Mouse (Mus musculus): Measurements from ENCODE around the gene Cpne8. TPM values are rescaled to one million over a fixed set of nuclear protein-coding genes. Genes with fewer than 3 reads are reported as not detected.

The Cpne8 gene
- polyA plus RNA-seq, 2 experiments = 0.96 to 1.1 TPM

DNA sequence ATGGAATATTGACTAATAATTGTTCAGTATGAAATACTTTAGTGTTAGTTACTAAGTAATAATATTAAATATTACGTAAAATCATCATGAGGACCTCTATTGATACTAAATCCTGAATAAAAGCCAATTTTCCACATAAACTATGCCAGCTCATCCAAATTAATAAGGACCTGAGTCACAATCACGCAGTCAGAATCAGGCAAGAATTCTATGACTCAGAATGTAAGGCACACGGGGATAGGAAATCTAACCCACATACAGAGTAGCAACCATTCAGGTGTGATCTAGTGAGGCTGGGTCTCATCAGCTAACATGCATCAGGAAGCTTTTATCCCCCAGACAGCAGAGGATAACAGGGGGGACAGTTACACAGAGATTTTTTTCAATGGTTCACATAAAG, 72.1 kb downstream of the Cpne8 start:
- TF ChIP-seq EP300 (IDR thresholded peaks at IDR 0.05; ENCODE audit: low read depth) (no peak), CTCF (IDR thresholded peaks at IDR 0.05; ENCODE audit: low read depth) (no peak)
- no peak for ATAC-seq (ENCODE audit: insufficient read depth)
- Histone ChIP-seq H3K4me2 (ENCODE audit: low read depth) (no peak overlapping the region), H3K4me3 (ENCODE audit: insufficient read depth in 1 of 2, low read depth in 2 of 2, low read length in 2 of 2) (no peak overlapping the region), H3K36me3 (replicated peaks; ENCODE audit: control insufficient read depth, insufficient read depth, low read depth) (no peaks in the 10 kb centered on the region), H3K4me1 (replicated peaks; ENCODE audit: control insufficient read depth in 2 of 2, insufficient read depth in 2 of 2, low read length in 1 of 2) (no peaks in the 10 kb centered on the region), H3K27me3 (ENCODE audit: control insufficient read depth, insufficient read depth, low read length) (no peaks in the 10 kb centered on the region), H3K9ac (replicated peaks) (no peak overlapping the region), H3K27ac (no peak overlapping the region), H3K9me3 (ENCODE audit: control insufficient read depth, low read length) (no peaks in the 10 kb centered on the region)
- 69% methylated on average over 3 of the region's 3 CpGs for WGBS (ENCODE audit: insufficient replicate concordance)
- DNase-seq (ENCODE audit: low read depth in 3 of 3, low spot score in 3 of 3) = no peak

DNA sequence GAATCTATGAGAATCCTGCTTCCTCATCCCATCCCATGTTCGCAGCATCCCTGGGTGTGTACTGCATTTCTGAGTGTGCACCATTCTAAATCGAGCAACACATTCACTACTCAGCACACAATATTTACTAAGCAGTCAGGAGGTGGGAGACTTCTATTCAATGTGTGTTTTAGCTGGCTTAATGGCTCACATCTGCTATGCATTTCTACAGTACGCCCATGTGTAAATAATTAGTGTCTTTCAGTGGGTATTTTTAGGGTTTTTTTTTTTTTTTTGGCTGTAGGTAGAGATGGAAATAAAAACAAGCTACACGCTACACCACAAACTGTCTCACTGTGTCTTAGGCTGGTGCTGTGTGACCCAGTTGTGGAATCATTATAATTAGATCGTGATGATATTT, 75.6 kb downstream of the Cpne8 start:
- Histone ChIP-seq H3K4me3 (ENCODE audit: insufficient read depth in 1 of 2, low read depth in 2 of 2, low read length in 2 of 2) (no peak overlapping the region), H3K27ac (no peak overlapping the region), H3K36me3 (replicated peaks; ENCODE audit: control insufficient read depth, insufficient read depth, low read depth) (no peaks in the 10 kb centered on the region), H3K9me3 (ENCODE audit: control insufficient read depth, low read length) (no peaks in the 10 kb centered on the region), H3K4me2 (ENCODE audit: low read depth) (no peak overlapping the region), H3K27me3 (ENCODE audit: control insufficient read depth, insufficient read depth, low read length) (no peaks in the 10 kb centered on the region), H3K4me1 (replicated peaks; ENCODE audit: control insufficient read depth in 2 of 2, insufficient read depth in 2 of 2, low read length in 1 of 2) (no peaks in the 10 kb centered on the region), H3K9ac (replicated peaks) (no peak overlapping the region)
- DNase-seq (ENCODE audit: low read depth in 3 of 3, low spot score in 3 of 3) (no peak), ATAC-seq (ENCODE audit: insufficient read depth) (no peak)
- TF ChIP-seq CTCF (IDR thresholded peaks at IDR 0.05; ENCODE audit: low read depth) (no peak), EP300 (IDR thresholded peaks at IDR 0.05; ENCODE audit: low read depth) (no peak)
- WGBS (ENCODE audit: insufficient replicate concordance) = 56% methylated on average over 5 of the region's 5 CpGs

DNA sequence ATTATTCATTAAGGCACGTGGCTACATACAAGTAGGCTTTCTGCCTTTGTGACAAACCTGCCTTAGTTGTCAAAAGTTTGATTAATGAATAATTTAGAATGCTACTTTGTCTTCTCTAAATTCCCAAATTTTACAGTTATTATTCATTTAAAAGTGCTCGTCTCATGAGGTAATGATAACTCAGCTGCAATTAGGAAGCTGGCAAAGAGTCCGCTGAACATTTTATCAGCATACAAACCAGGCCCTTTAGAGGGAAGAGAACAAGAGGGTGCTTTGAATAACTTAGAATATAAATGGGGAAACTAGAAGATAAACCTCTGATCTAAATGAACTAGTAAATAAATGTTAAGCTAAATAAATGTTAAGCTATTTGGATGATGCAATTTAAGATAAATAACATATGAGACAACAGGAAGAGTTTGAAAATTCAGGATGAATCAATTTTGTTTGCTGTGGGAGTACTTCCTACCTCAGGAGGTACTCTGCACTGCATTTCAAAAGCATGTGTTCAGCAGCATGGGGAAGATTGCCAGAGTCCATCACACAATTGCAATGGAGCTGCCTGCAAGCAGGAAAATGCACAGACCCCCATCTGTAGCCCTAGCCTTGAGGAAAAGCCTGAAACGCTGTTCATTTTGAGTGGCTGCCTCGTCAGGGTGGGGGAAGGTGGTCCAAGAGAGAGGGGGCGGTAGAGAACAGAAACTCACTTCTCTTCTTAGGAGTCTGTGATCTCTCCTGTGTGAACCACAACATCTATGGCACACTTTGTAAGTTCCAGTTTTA, 81.3 kb downstream of the Cpne8 start:
- WGBS (ENCODE audit: insufficient replicate concordance) = 49% methylated on average over 6 of the region's 6 CpGs
- ATAC-seq (ENCODE audit: insufficient read depth) = no peak
- Histone ChIP-seq H3K36me3 (replicated peaks; ENCODE audit: control insufficient read depth, insufficient read depth, low read depth) (no peaks in the 10 kb centered on the region), H3K4me2 (ENCODE audit: low read depth) (no peak overlapping the region), H3K27me3 (ENCODE audit: control insufficient read depth, insufficient read depth, low read length) (no peaks in the 10 kb centered on the region), H3K9me3 (ENCODE audit: control insufficient read depth, low read length) (no peaks in the 10 kb centered on the region), H3K27ac (no peak overlapping the region), H3K4me1 (replicated peaks; ENCODE audit: control insufficient read depth in 2 of 2, insufficient read depth in 2 of 2, low read length in 1 of 2) (no peaks in the 10 kb centered on the region), H3K4me3 (ENCODE audit: insufficient read depth in 1 of 2, low read depth in 2 of 2, low read length in 2 of 2) (no peak overlapping the region), H3K9ac (replicated peaks) (no peak overlapping the region)
- TF ChIP-seq CTCF (IDR thresholded peaks at IDR 0.05; ENCODE audit: low read depth) (no peak), EP300 (IDR thresholded peaks at IDR 0.05; ENCODE audit: low read depth) (no peak)
- DNase-seq (ENCODE audit: low read depth in 3 of 3, low spot score in 3 of 3) = no peak

DNA sequence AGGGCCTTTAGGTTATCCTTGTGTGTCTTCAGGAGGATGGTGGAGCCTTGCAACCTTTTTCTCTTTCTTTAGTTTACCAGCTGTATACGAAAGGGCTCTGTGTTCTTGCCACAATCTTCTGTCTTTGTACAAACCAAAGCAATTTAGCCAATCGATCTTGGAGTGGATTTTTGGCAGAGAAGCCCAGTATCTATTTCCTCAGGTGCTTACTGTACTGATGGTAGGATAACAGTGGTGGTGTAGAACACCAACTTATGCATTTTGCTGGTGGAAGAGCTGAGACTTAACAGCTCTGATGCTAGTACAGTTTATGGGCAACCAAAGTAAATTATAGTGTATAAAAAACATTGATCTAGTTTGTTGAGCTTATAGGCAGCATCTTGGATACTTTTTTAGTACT, 83.6 kb downstream of the Cpne8 start:
- ATAC-seq (ENCODE audit: insufficient read depth) (no peak), DNase-seq (ENCODE audit: low read depth in 3 of 3, low spot score in 3 of 3) (no peak)
- H3K4me1 ChIP-seq (replicated peaks; ENCODE audit: control insufficient read depth in 2 of 2, insufficient read depth in 2 of 2, low read length in 1 of 2) = no peaks in the 10 kb centered on the region
- TF ChIP-seq EP300 (IDR thresholded peaks at IDR 0.05; ENCODE audit: low read depth) (no peak), CTCF (IDR thresholded peaks at IDR 0.05; ENCODE audit: low read depth) (no peak)
- 59% methylated on average over 2 of the region's 2 CpGs for WGBS (ENCODE audit: insufficient replicate concordance)
- H3K4me3 ChIP-seq (ENCODE audit: insufficient read depth in 1 of 2, low read depth in 2 of 2, low read length in 2 of 2) = no peak overlapping the region
- H3K9me3 ChIP-seq (ENCODE audit: control insufficient read depth, low read length) = no peaks in the 10 kb centered on the region
- no peak overlapping the region for H3K9ac ChIP-seq (replicated peaks)
- no peaks in the 10 kb centered on the region for H3K27me3 ChIP-seq (ENCODE audit: control insufficient read depth, insufficient read depth, low read length)
- no peak overlapping the region for H3K4me2 ChIP-seq (ENCODE audit: low read depth)
- no peaks in the 10 kb centered on the region for H3K36me3 ChIP-seq (replicated peaks; ENCODE audit: control insufficient read depth, insufficient read depth, low read depth)
- no peak overlapping the region for H3K27ac ChIP-seq

DNA sequence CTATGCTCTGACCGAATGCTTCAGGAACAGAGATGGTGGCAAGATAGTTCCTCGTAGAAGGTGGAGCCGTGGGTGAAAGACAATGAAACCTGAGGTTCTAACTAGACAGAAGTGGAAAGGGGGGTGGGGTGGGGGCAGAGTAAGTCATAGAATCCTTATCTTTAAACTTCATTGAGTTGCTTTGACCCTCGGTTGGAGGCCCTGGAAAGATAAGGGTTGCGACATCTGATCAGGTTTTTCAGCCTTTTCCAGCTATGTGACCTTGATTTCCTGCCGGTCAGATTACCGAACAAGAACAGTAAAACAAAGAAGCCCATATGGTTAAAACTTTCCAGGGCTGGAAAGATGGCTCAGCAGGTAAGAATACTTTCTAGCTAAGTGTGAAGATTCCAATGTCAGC, 89.6 kb downstream of the Cpne8 start:
- no peaks in the 10 kb centered on the region for H3K36me3 ChIP-seq (replicated peaks; ENCODE audit: control insufficient read depth, insufficient read depth, low read depth)
- ATAC-seq (ENCODE audit: insufficient read depth) (no peak), DNase-seq (ENCODE audit: low read depth in 3 of 3, low spot score in 3 of 3) (no peak)
- no peaks in the 10 kb centered on the region for H3K27me3 ChIP-seq (ENCODE audit: control insufficient read depth, insufficient read depth, low read length)
- H3K4me2 ChIP-seq (ENCODE audit: low read depth) = no peak overlapping the region
- no peaks in the 10 kb centered on the region for H3K9me3 ChIP-seq (ENCODE audit: control insufficient read depth, low read length)
- TF ChIP-seq CTCF (IDR thresholded peaks at IDR 0.05; ENCODE audit: low read depth) = no peak
- no peak for TF ChIP-seq EP300 (IDR thresholded peaks at IDR 0.05; ENCODE audit: low read depth)
- H3K27ac ChIP-seq = no peak overlapping the region
- no peak overlapping the region for H3K9ac ChIP-seq (replicated peaks)
- 30% methylated on average over 7 of the region's 7 CpGs for WGBS (ENCODE audit: insufficient replicate concordance)
- no peak overlapping the region for H3K4me3 ChIP-seq (ENCODE audit: insufficient read depth in 1 of 2, low read depth in 2 of 2, low read length in 2 of 2)
- no peaks in the 10 kb centered on the region for H3K4me1 ChIP-seq (replicated peaks; ENCODE audit: control insufficient read depth in 2 of 2, insufficient read depth in 2 of 2, low read length in 1 of 2)

Measured in liver, embryonic 14.5 days (tissue).